In the genomic region with DNA sequence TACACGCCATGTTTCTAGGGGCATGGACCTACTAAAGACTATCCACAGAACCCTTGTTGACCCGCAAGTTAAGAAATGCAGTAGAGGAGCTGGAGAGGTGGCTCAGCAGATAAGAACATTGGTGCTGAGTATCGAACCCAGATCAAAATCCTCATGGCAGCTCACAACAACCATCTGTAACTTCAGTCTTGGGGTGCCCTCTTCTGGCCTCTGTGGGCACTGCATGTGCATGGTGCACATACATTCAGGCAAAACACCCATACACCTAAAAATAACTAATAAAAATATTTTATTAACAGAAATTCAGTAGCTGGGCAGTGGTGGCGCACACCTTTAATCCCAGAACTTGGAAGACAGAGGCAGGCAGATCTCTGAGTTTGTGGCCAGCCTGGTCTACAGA, we compare ENCODE assay signal across 10 mouse cellular contexts. TPM values are rescaled to one million over a fixed set of nuclear protein-coding genes. Genes with fewer than 3 reads are reported as not detected.
DNase-seq lines count a peak whose midpoint lies in the region; TF ChIP-seq lines count a peak whose summit lies in the region.
"Had no signal": no experiment of that assay in that cellular context is flagged by ENCODE, and none has a peak within 500 bp of the region (broad histone marks: within the 10 kb centered on the region; RNA-seq: fewer than 3 reads in every experiment).

No protein-coding gene starts in this region.

- TF ChIP-seq CTCF in lung, adult 2 months (IDR thresholded peaks at IDR 0.05; ENCODE audit: insufficient read depth, low read length): peak; percentile 48
- TF ChIP-seq CTCF in brain, embryonic 14.5 days (IDR thresholded peaks at IDR 0.05; ENCODE audit: borderline replicate concordance, extremely low read depth, insufficient read depth, insufficient read length): peak; percentile 69

- 92% methylated on average over 4 of the region's 4 CpGs for WGBS in lung, adult 2 months

- peak; percentile 22 to 43 for DNase-seq in cerebellum, postnatal 25 days
- no peak for DNase-seq in cerebellum, adult 9-10 months
- no peak for DNase-seq in lung, adult 2 months
- no peak for DNase-seq in lung, postnatal 25 days (ENCODE audit: low spot score)
- peak; percentile 55 for DNase-seq in brain, embryonic 14.5 days (ENCODE audit: low read depth)
- DNase-seq in naive thymus-derived CD4-positive, alpha-beta T cell, adult 2 months (ENCODE audit: low read depth): peak; percentile 27
- no peak for DNase-seq in gastrocnemius, postnatal 4 days (ENCODE audit: low spot score in 2 of 2)
- no peak for DNase-seq in right cerebral cortex, postnatal 36 days (ENCODE audit: low spot score in 2 of 2)

- H3K4me3 ChIP-seq in lung, adult 2 months (replicated peaks; ENCODE audit: extremely low read depth, low read depth, low read length): no peak overlapping the region
- H3K4me3 ChIP-seq: heart, embryonic 15.5 days; midbrain, embryonic 12.5 days had no signal

- no peak for TF ChIP-seq POLR2A in lung, adult 2 months (IDR thresholded peaks at IDR 0.05; ENCODE audit: borderline replicate concordance, extremely low read depth, low read depth, low read length)
- no peak for TF ChIP-seq POLR2A in brain, embryonic 14.5 days (IDR thresholded peaks at IDR 0.05; ENCODE audit: borderline replicate concordance, extremely low read depth, insufficient read depth, insufficient read length, poor library complexity, severe bottlenecking)

- H3K4me1 ChIP-seq in lung, adult 2 months (ENCODE audit: control insufficient read depth, insufficient read depth, low read length): no peaks in the 10 kb centered on the region

RNA-seq across cellular contexts. Expression of gene Jph2, which starts 54.1 kb away (rescaled TPM):
- 32.3 and 38.4 TPM in 2 replicates for polyA plus RNA-seq in lung, adult 2 months (2012; rRNA removed)
- 0.66 and 1.0 TPM in 2 replicates for polyA plus RNA-seq in brain, embryonic 14.5 days (2012; rRNA removed)
- total RNA-seq in gastrocnemius, postnatal 4 days (2021): 100 to 1,000 TPM; 166 to 199 TPM

Comparison
In these comparisons a context has a peak if more than half of its experiments do, and no peak if none do; other contexts are left out.
1. DNase-seq: peak in cerebellum, postnatal 25 days (2 of 2), brain, embryonic 14.5 days (single experiment) and naive thymus-derived CD4-positive, alpha-beta T cell, adult 2 months (single experiment); none in cerebellum, adult 9-10 months (single experiment), lung, adult 2 months (single experiment), lung, postnatal 25 days (single experiment), gastrocnemius, postnatal 4 days (0 of 2) and right cerebral cortex, postnatal 36 days (0 of 2).
2. RNA of gene Jph2, which starts 54.1 kb away (polyA plus RNA-seq): 32.3 to 38.4 TPM in lung, adult 2 months; 0.66 to 1.0 TPM in brain, embryonic 14.5 days; every median in the first group is over 10 times any median in the second.